Mouse (Mus musculus): ENCODE measurements at regions not wholly inside any gene's neighbourhood (a gene's known extent, or its start where the extent isn't known, plus 50 kb on each side); places are given as distances from the start of the nearest gene placed in this dataset.
A peak's percentile ranks its signal among the peaks of the same experiment; 100 is the strongest.

- no peak for DNase-seq
- intact Hi-C loops (cut with DNase I), result no loop called here
These were observed 57.7 kb upstream of the Ror1 start for GRCm38 (mm10) chr4:100037868-100038267.

GRCm38 (mm10) chr4:100039741-100040140 lies 55.9 kb upstream of the Ror1 start:
- intact Hi-C loops (cut with DNase I), result no loop called here
- no peak for DNase-seq

- intact Hi-C loops (cut with DNase I), result no loop called here
- DNase-seq, result no peak
These were observed 53.6 kb upstream of the Ror1 start for GRCm38 (mm10) chr4:100041982-100042381.

- DNase-seq, result peak; percentile 48 to 67
- intact Hi-C loops (cut with DNase I), result no loop called here
These were observed 50.3 kb upstream of the Ror1 start for GRCm38 (mm10) chr4:100045164-100045906.
